Mouse (Mus musculus) cerebral cortex, adult 2 months (tissue): ENCODE results near the gene Sdad1.

ENCODE experiments used
- WGBS: fragments of 180-500 bp; shearing (Covaris S2); methylation state at CpG from one replicate; pipeline ENCODE4 v1.1.7; 2018; 5-methylcytosine and 5-hydroxymethylcytosine counted together

Gene Sdad1

DNA sequence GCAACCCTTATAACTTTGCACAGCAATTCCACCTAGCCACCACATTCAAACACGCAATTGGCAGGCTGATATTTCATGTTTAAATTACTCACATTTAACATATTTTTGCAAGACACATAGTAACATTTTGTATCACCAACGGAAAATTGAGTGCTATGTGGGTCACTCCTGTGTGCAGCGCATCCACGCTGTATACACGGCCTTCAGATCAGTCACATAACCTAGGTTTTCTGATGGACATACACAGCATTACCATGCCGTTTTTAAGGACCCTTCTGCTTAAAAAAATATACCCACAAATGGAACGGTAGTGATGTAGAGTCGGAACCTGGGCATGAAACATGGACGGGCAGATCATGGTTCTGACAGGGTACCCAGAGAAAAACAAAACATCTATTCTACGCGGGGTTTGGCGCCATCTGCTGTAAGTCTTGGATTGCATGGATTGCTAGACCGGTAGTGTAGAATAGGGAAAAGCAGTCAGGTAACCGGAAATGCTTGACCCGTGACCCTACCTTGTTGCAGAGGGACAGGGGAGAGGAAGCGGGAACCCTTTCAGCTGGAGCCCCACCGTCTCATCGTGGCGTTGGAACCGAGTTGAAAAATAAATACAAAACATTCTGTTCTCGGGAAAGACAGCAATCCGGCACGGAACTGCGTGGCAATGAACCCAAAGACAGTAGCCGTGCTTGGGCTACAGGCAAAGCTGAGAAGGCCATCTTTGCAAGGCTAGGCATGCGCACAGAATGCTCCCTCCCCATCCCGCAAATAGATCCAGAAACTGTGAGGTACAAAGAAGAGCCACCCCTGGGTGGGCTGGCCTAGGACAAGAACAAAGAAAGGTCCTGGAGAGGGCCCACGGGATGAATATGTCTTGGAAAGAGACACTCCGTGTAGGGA, 70.7 kb downstream of the Sdad1 start:
- 34% methylated on average over 29 of the region's 29 CpGs for WGBS

DNA sequence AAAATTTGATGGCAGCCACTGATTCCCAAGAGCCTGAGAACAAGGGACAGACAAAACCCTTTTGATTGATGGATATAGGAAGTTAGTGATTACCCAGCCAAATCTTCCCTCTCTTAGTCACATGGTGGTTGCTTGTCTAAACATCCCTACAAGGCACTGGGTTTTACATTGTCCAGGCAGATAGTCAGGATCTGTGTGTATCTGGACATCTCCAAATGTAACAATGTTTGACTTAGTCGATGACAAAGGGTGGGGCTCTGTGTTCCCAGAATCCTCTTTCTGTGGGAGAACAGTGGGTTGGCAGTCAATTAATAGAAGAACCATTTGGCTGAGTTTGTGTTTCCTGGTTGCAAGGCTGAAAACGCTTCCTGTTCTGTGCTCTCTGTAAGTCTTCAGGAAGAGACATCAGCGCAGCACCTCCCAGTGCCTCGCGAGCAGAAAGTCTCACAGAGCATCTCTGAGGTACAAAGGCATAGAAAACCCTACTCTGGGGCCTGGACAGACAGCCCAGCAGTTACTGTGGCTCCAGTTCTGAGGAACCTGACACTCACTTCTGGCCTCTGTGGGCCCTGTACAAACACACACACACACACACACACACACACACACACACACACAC, 75.2 kb downstream of the Sdad1 start:
- 68% methylated on average over 5 of the region's 5 CpGs for WGBS
